Mouse (Mus musculus) spleen, embryonic (tissue): ENCODE measurements around the gene Hes1.

ENCODE experiments used
- CTCF ChIA-PET: fragments of 350-600 bp; sonication (Branson Sonifier 250); formaldehyde crosslinking; loops from one replicate; lab custom pipeline; 2022; lab: Charles Lee

Hes1 gene

GRCm38 (mm10) chr16:30111069-30111468 is 46.9 kb downstream of the Hes1 start:
- CTCF ChIA-PET, result no interaction called here

DNA sequence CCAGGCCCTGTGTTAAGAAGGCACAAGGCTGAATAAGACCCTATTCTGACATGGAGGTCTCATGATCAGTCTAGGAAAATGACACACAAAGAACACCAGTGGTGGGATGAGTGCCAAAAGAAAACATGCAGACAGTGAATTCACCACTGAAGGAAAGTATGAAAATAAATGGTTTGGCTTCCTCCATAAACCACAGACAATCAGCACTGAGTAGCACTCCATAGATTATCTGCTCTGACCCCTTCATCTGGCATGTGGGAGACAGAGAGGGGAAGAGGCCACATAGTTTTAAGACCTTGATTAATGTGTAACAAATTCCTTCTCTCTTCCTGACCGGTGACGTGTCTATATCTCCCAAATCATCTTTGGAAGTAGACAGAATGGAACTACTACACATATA is 47.4 kb downstream of the Hes1 start:
- CTCF ChIA-PET, result no interaction called here

GRCm38 (mm10) chr16:30113170-30113569 is 49.0 kb downstream of the Hes1 start:
- CTCF ChIA-PET, result no interaction called here

GRCm38 (mm10) chr16:30113800-30114199 is 49.6 kb downstream of the Hes1 start:
- CTCF ChIA-PET, result no interaction called here

DNA sequence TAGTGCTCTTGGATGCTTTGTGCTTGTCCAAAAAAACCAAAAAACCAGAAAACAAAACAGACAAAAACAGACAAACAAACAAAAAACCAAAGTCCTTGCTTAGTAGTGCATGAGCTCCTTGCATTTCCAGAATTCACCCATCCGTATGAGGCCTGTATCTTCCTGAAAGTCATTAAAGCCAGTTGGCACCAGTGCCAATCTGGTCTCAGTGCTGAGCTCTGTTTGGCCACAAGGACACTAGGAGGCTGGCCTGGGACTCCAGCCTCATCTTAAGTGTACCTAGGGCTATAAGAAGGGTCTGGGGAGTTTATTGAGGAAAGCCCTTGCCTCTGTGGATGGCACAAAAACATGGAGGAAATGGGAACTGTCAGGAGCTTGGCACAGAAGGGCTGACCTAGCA is 50.3 kb downstream of the Hes1 start:
- CTCF ChIA-PET, result no interaction called here
